Comparison of ENCODE assay signal across 8 mouse cellular contexts in genomic region chr19:18670608-18671007, GRCm38 (mm10). TPM values are rescaled to one million over a fixed set of nuclear protein-coding genes. Genes with fewer than 3 reads are reported as not detected.
DNase-seq lines count a peak whose midpoint lies in the region; ATAC-seq lines count a peak whose summit lies in the region.

Carnmt1 (plus strand) TSS chr19:18670764.

- no peaks in the 10 kb centered on the region for H3K27me3 ChIP-seq in heart, embryonic 14.5 days (ENCODE audit: control insufficient read depth, insufficient read depth, low read length)
- no peaks in the 10 kb centered on the region for H3K27me3 ChIP-seq in liver, embryonic 13.5 days
- H3K27me3 ChIP-seq in stomach, embryonic 16.5 days (ENCODE audit: control insufficient read depth, insufficient read depth, low read length), result no peaks in the 10 kb centered on the region

- ATAC-seq in CD4-positive, CD25-positive, alpha-beta regulatory T cell, adult 4 months, result peak; percentile 97
- ATAC-seq in heart, embryonic 14.5 days (ENCODE audit: insufficient number of reproducible peaks, insufficient read depth, low FRiP score, low read depth), result peak; percentile 98
- ATAC-seq in liver, embryonic 13.5 days (ENCODE audit: low read depth), result peak; percentile 94
- ATAC-seq in stomach, embryonic 16.5 days (ENCODE audit: insufficient read depth, low FRiP score), result peak; percentile 99

- H3K4me1 ChIP-seq in heart, embryonic 14.5 days (ENCODE audit: control insufficient read depth in 2 of 2, insufficient read depth in 2 of 2, low read length in 2 of 2), result peaks cover 5 to 25% of the 10 kb centered on the region in 2 experiments
- H3K4me1 ChIP-seq in liver, embryonic 13.5 days (replicated peaks), result peaks cover 43% of the 10 kb centered on the region
- peaks cover 18% of the 10 kb centered on the region for H3K4me1 ChIP-seq in stomach, embryonic 16.5 days (ENCODE audit: control insufficient read depth, insufficient read depth, low read length)

- H3K9me3 ChIP-seq in heart, embryonic 14.5 days (ENCODE audit: control insufficient read depth, low read length), result no peaks in the 10 kb centered on the region
- no peaks in the 10 kb centered on the region for H3K9me3 ChIP-seq in liver, embryonic 13.5 days (replicated peaks)
- no peaks in the 10 kb centered on the region for H3K9me3 ChIP-seq in stomach, embryonic 16.5 days (replicated peaks; ENCODE audit: control insufficient read depth, low read length)

- H3K9ac ChIP-seq in heart, embryonic 14.5 days (ENCODE audit: low read length), result peak within 1 kb of the TSS; percentile 90
- H3K9ac ChIP-seq in liver, embryonic 13.5 days, result peak within 1 kb of the TSS; percentile 87
- H3K9ac ChIP-seq in stomach, embryonic 16.5 days (ENCODE audit: low read length), result peak within 1 kb of the TSS; percentile 88

- H3K4me2 ChIP-seq in heart, embryonic 14.5 days (ENCODE audit: low read length), result peak within 1 kb of the TSS; percentile 84
- peak within 1 kb of the TSS; percentile 76 for H3K4me2 ChIP-seq in liver, embryonic 13.5 days
- H3K4me2 ChIP-seq in stomach, embryonic 16.5 days (ENCODE audit: low read depth, low read length), result peak within 1 kb of the TSS; percentile 66

- peak within 1 kb of the TSS; percentile 70 to 92 for H3K4me3 ChIP-seq in heart, embryonic 14.5 days (ENCODE audit: control insufficient read depth in 1 of 2, insufficient read depth in 1 of 2, low read depth in 1 of 2, low read length in 2 of 2)
- H3K4me3 ChIP-seq in liver, embryonic 13.5 days (replicated peaks), result peak within 1 kb of the TSS; percentile 80
- peak within 1 kb of the TSS; percentile 82 for H3K4me3 ChIP-seq in stomach, embryonic 16.5 days (replicated peaks; ENCODE audit: low read length)

- peak within 1 kb of the TSS; percentile 68 to 88 for H3K27ac ChIP-seq in heart, embryonic 14.5 days (replicated peaks in 1 of 2; ENCODE audit: control insufficient read depth in 1 of 2, insufficient read depth in 1 of 2, low read depth in 2 of 2, low read length in 2 of 2)
- H3K27ac ChIP-seq in liver, embryonic 13.5 days, result peak within 1 kb of the TSS; percentile 89
- peak within 1 kb of the TSS; percentile 85 for H3K27ac ChIP-seq in stomach, embryonic 16.5 days (ENCODE audit: low read length)

- WGBS in heart, embryonic 14.5 days, result under 1% methylated on average over 46 of the region's 58 CpGs
- WGBS in liver, embryonic 13.5 days (ENCODE audit: insufficient replicate concordance), result under 1% methylated on average over 48 of the region's 58 CpGs
- WGBS in stomach, embryonic 16.5 days, result under 1% methylated on average over 49 of the region's 58 CpGs

- DNase-seq in c-Kit-negative CD71-positive TER-119-positive erythroid progenitor cells, embryonic 14.5 days (ENCODE audit: low read depth, low spot score), result peak; percentile 96
- DNase-seq in fibroblast of lung, adult 2 months (ENCODE audit: low read depth), result peak; percentile 96
- peak; percentile 99 for DNase-seq in kidney, postnatal 14 days
- peak; percentile 99 for DNase-seq in liver, embryonic 13.5 days
- DNase-seq in neural tube, embryonic 10.5 days (ENCODE audit: extremely low spot score, low spot score), result peak; percentile 97

- no peaks in the 10 kb centered on the region for H3K36me3 ChIP-seq in heart, embryonic 14.5 days (ENCODE audit: control insufficient read depth, insufficient read depth, low read length)
- H3K36me3 ChIP-seq in liver, embryonic 13.5 days, result no peaks in the 10 kb centered on the region
- H3K36me3 ChIP-seq in stomach, embryonic 16.5 days (ENCODE audit: control insufficient read depth, insufficient read depth, low read length), result no peaks in the 10 kb centered on the region

RNA-seq across cellular contexts. Expression of gene Carnmt1, which starts in this region (rescaled TPM):
- polyA plus RNA-seq in CD4-positive, CD25-positive, alpha-beta regulatory T cell, adult 4 months (2017; shearing (Covaris generic)), result 1 to 10 TPM; 2.2 to 3.5 TPM
- 30.9 and 31.8 TPM in 2 replicates for polyA plus RNA-seq in heart, embryonic 14.5 days (2014; fragmentation: Nextera tagmentation; extraction: Ambion mirVana)
- polyA plus RNA-seq in liver, embryonic 13.5 days (2015; fragmentation: Nextera tagmentation; extraction: Ambion mirVana), result 24.7 and 25.6 TPM in 2 replicates
- polyA plus RNA-seq in stomach, embryonic 16.5 days (2015; fragmentation: Nextera tagmentation; extraction: Ambion mirVana), result 15.4 and 16.6 TPM in 2 replicates

Comparison
In these comparisons a context has a peak if more than half of its experiments do, and no peak if none do; other contexts are left out.
1. Peak in every context shown above with its lines: DNase-seq, ATAC-seq, H3K4me3 ChIP-seq and H3K27ac ChIP-seq.